Mouse (Mus musculus) liver, embryonic 12.5 days (tissue): ENCODE measurements around the gene 2210011C24Rik. TPM values are rescaled to one million over a fixed set of nuclear protein-coding genes. Genes with fewer than 3 reads are reported as not detected.
A peak's percentile ranks its signal among the peaks of the same experiment; 100 is the strongest.
"Not testable (repeated sequence)": the region's sequence is repeated elsewhere in the genome, so short reads cannot be mapped to it uniquely, and the experiment has no call there.

Experiments
- ATAC-seq: fragments of 200-750 bp; cut with Nextera tagmentation; 2 replicates; pipeline ENCODE4 v1.8.0; 2017; ENCODE audit warnings: moderate number of reproducible peaks, mild to moderate bottlenecking, moderate library complexity
- H3K27ac ChIP-seq: fragments of 300-500 bp; sonication (generic); 2 replicates; pipeline ENCODE4 v1.5.1; 2016; ENCODE audit warnings: mild to moderate bottlenecking
- H3K27me3 ChIP-seq: fragments of 300-500 bp; sonication (generic); replicated peaks from 2 replicates; pipeline ENCODE4 v1.6.1; 2016; ENCODE audit warnings: mild to moderate bottlenecking, moderate library complexity
- H3K36me3 ChIP-seq: fragments of 300-500 bp; sonication (generic); 2 replicates; pipeline ENCODE4 v1.6.1; 2016; ENCODE audit warnings: mild to moderate bottlenecking, moderate library complexity
- H3K4me1 ChIP-seq: fragments of 300-500 bp; sonication (generic); 2 replicates; pipeline ENCODE4 v1.6.1; 2016
- H3K4me2 ChIP-seq: fragments of 300-500 bp; sonication (generic); 2 replicates; pipeline ENCODE4 v1.6.1; 2016; ENCODE audit warnings: mild to moderate bottlenecking, moderate library complexity
- H3K4me3 ChIP-seq: fragments of 300-500 bp; sonication (generic); 2 replicates; pipeline ENCODE4 v1.5.1; 2016; ENCODE audit warnings: mild to moderate bottlenecking, moderate library complexity
- H3K9ac ChIP-seq: fragments of 300-500 bp; sonication (generic); 2 replicates; pipeline ENCODE4 v1.6.1; 2016; ENCODE audit warnings: mild to moderate bottlenecking, moderate library complexity
- H3K9me3 ChIP-seq: fragments of 300-500 bp; sonication (generic); replicated peaks from 2 replicates; pipeline ENCODE4 v1.6.1; 2016; ENCODE audit warnings: mild to moderate bottlenecking, moderate library complexity
- WGBS: fragments of 180-500 bp; shearing (Covaris S2); methylation state at CpG from one replicate; pipeline ENCODE4 v1.1.7; 2016; ENCODE audit not compliant: insufficient replicate concordance; 5-methylcytosine and 5-hydroxymethylcytosine counted together
- polyA plus RNA-seq: library from polyadenylated mRNA; unstranded; fragments of >200 nt; fragmentation: Nextera tagmentation; extraction: Ambion mirVana; gene quantifications from 2 replicates; pipeline ENCODE4 v1.2.1, GENCODE M21; 2016

Gene 2210011C24Rik
- polyA plus RNA-seq, 1 experiment from 2014 or later, result not detected

GRCm38 (mm10) chr8:83989243-83989642 lies 22.7 kb downstream of the 2210011C24Rik start:
- H3K36me3 ChIP-seq, result peaks cover 80% of the 10 kb centered on the region
- H3K4me2 ChIP-seq, result no peak overlapping the region
- peaks cover 31% of the 10 kb centered on the region for H3K4me1 ChIP-seq
- WGBS, result 55% methylated on average over 7 of the region's 7 CpGs
- no peak overlapping the region for H3K4me3 ChIP-seq
- H3K9ac ChIP-seq, result no peak overlapping the region
- no peak for ATAC-seq
- no peaks in the 10 kb centered on the region for H3K9me3 ChIP-seq
- no peaks in the 10 kb centered on the region for H3K27me3 ChIP-seq
- no peak overlapping the region for H3K27ac ChIP-seq

GRCm38 (mm10) chr8:83983222-83983621 lies 28.7 kb downstream of the 2210011C24Rik start:
- WGBS, result 96% methylated on average over 2 of the region's 2 CpGs
- H3K27me3 ChIP-seq, H3K9ac ChIP-seq, H3K9me3 ChIP-seq, ATAC-seq, H3K4me2 ChIP-seq, H3K27ac ChIP-seq, H3K4me3 ChIP-seq: not testable (repeated sequence)
- Histone ChIP-seq H3K4me1 (peaks cover 16% of the 10 kb centered on the region), H3K36me3 (peaks cover 83% of the 10 kb centered on the region)

- Histone ChIP-seq H3K27ac (no peak overlapping the region), H3K9ac (no peak overlapping the region), H3K4me3 (no peak overlapping the region), H3K4me2 (no peak overlapping the region), H3K27me3 (no peaks in the 10 kb centered on the region), H3K4me1 (peaks cover 24% of the 10 kb centered on the region), H3K36me3 (peaks cover 79% of the 10 kb centered on the region), H3K9me3 (0 out of 2 replicates have a peak, but pooled peaks cover 3% of the 10 kb centered on the region)
- WGBS, result 57% methylated on average over 4 of the region's 4 CpGs
- ATAC-seq, result peak; percentile 75
These were observed 29.5 kb downstream of the 2210011C24Rik start for GRCm38 (mm10) chr8:83982449-83982848.

- H3K4me1 ChIP-seq, result peaks cover 32% of the 10 kb centered on the region
- no peak overlapping the region for H3K4me2 ChIP-seq
- no peak for ATAC-seq
- no peak overlapping the region for H3K4me3 ChIP-seq
- H3K9ac ChIP-seq, result no peak overlapping the region
- no peaks in the 10 kb centered on the region for H3K27me3 ChIP-seq
- 0 out of 2 replicates have a peak, but pooled peaks cover 3% of the 10 kb centered on the region for H3K9me3 ChIP-seq
- peaks cover 70% of the 10 kb centered on the region for H3K36me3 ChIP-seq
- WGBS, result 90% methylated on average over 7 of the region's 7 CpGs
- no peak overlapping the region for H3K27ac ChIP-seq
These were observed 30.4 kb downstream of the 2210011C24Rik start for GRCm38 (mm10) chr8:83981533-83981932.

- Histone ChIP-seq H3K4me2 (no peak overlapping the region), H3K36me3 (peaks cover 63% of the 10 kb centered on the region), H3K4me1 (peaks cover 38% of the 10 kb centered on the region), H3K9me3 (0 out of 2 replicates have a peak, but pooled peaks cover 3% of the 10 kb centered on the region), H3K4me3 (no peak overlapping the region), H3K27me3 (no peaks in the 10 kb centered on the region), H3K27ac (no peak overlapping the region), H3K9ac (no peak overlapping the region)
- WGBS, result 81% methylated on average over 8 of the region's 8 CpGs
- no peak for ATAC-seq
These were observed 31.1 kb downstream of the 2210011C24Rik start for GRCm38 (mm10) chr8:83980845-83981244.

GRCm38 (mm10) chr8:83980250-83980649 lies 31.7 kb downstream of the 2210011C24Rik start:
- no peak overlapping the region for H3K4me2 ChIP-seq
- peaks cover 39% of the 10 kb centered on the region for H3K4me1 ChIP-seq
- peaks cover 59% of the 10 kb centered on the region for H3K36me3 ChIP-seq
- H3K27me3 ChIP-seq, result no peaks in the 10 kb centered on the region
- no peak overlapping the region for H3K27ac ChIP-seq
- H3K4me3 ChIP-seq, result no peak overlapping the region
- 82% methylated on average over 1 of the region's 1 CpGs for WGBS
- no peak for ATAC-seq
- 0 out of 2 replicates have a peak, but pooled peaks cover 3% of the 10 kb centered on the region for H3K9me3 ChIP-seq
- H3K9ac ChIP-seq, result no peak overlapping the region

- no peak overlapping the region for H3K9ac ChIP-seq
- H3K4me3 ChIP-seq, result no peak overlapping the region
- H3K9me3 ChIP-seq, result 0 out of 2 replicates have a peak, but pooled peaks cover 3% of the 10 kb centered on the region
- peaks cover 57% of the 10 kb centered on the region for H3K4me1 ChIP-seq
- H3K27me3 ChIP-seq, result no peaks in the 10 kb centered on the region
- 0 out of 2 replicates have a peak overlapping the region, but pooled peaks have one; percentile 28 for H3K27ac ChIP-seq
- peaks cover 40% of the 10 kb centered on the region for H3K36me3 ChIP-seq
- WGBS, result 75% methylated on average over 9 of the region's 9 CpGs
- no peak overlapping the region for H3K4me2 ChIP-seq
- no peak for ATAC-seq
These were observed 33.8 kb downstream of the 2210011C24Rik start for GRCm38 (mm10) chr8:83978200-83978599.

GRCm38 (mm10) chr8:83977646-83978045 lies 34.3 kb downstream of the 2210011C24Rik start:
- H3K36me3 ChIP-seq, result peaks cover 34% of the 10 kb centered on the region
- no peak for ATAC-seq
- peaks cover 53% of the 10 kb centered on the region for H3K4me1 ChIP-seq
- 38% methylated on average over 6 of the region's 6 CpGs for WGBS
- H3K9ac ChIP-seq, result no peak overlapping the region
- H3K27ac ChIP-seq, result 0 out of 2 replicates have a peak overlapping the region, but pooled peaks have one; percentile 28
- H3K4me3 ChIP-seq, result no peak overlapping the region
- no peak overlapping the region for H3K4me2 ChIP-seq
- no peaks in the 10 kb centered on the region for H3K27me3 ChIP-seq
- no peaks in the 10 kb centered on the region for H3K9me3 ChIP-seq

- Histone ChIP-seq H3K4me1 (peaks cover 50% of the 10 kb centered on the region), H3K9ac (no peak overlapping the region), H3K27ac (no peak overlapping the region), H3K27me3 (no peaks in the 10 kb centered on the region), H3K4me3 (no peak overlapping the region), H3K36me3 (peaks cover 26% of the 10 kb centered on the region), H3K9me3 (no peaks in the 10 kb centered on the region), H3K4me2 (no peak overlapping the region)
- WGBS, result 84% methylated on average over 5 of the region's 5 CpGs
- no peak for ATAC-seq
These were observed 35.1 kb downstream of the 2210011C24Rik start for GRCm38 (mm10) chr8:83976779-83977350.

- no peak overlapping the region for H3K27ac ChIP-seq
- H3K27me3 ChIP-seq, result no peaks in the 10 kb centered on the region
- H3K9ac ChIP-seq, result no peak overlapping the region
- H3K4me2 ChIP-seq, result no peak overlapping the region
- H3K4me1 ChIP-seq, result peaks cover 56% of the 10 kb centered on the region
- no peak for ATAC-seq
- H3K36me3 ChIP-seq, result peaks cover 24% of the 10 kb centered on the region
- WGBS, result 73% methylated on average over 4 of the region's 4 CpGs
- H3K4me3 ChIP-seq, result no peak overlapping the region
- no peaks in the 10 kb centered on the region for H3K9me3 ChIP-seq
These were observed 35.8 kb downstream of the 2210011C24Rik start for GRCm38 (mm10) chr8:83976101-83976630.

- WGBS, result 81% methylated on average over 4 of the region's 4 CpGs
These were observed 37.5 kb downstream of the 2210011C24Rik start for GRCm38 (mm10) chr8:83974521-83974920.

GRCm38 (mm10) chr8:83973161-83974031 lies 38.6 kb downstream of the 2210011C24Rik start:
- Histone ChIP-seq H3K4me2 (peak overlapping the region; percentile 99), H3K9me3 (no peaks in the 10 kb centered on the region), H3K4me1 (peaks cover 62% of the 10 kb centered on the region), H3K36me3 (peaks cover 37% of the 10 kb centered on the region), H3K27me3 (no peaks in the 10 kb centered on the region), H3K27ac (peak overlapping the region; percentile 79), H3K9ac (peak overlapping the region; percentile 89), H3K4me3 (peak overlapping the region; percentile 90)
- WGBS, result 9% methylated on average over 25 of the region's 37 CpGs
- ATAC-seq, result no peak; the same call in 1 of the 2 replicates

More at GRCm38 (mm10) chr8:83974521-83974920, 37.5 kb downstream of the 2210011C24Rik start:
- H3K9ac ChIP-seq, result no peak overlapping the region; the same call in 1 of the 2 replicates
- ATAC-seq, result no peak
- peaks cover 29% of the 10 kb centered on the region for H3K36me3 ChIP-seq
- no peak overlapping the region for H3K27ac ChIP-seq
- H3K27me3 ChIP-seq, result no peaks in the 10 kb centered on the region
- H3K4me1 ChIP-seq, result peaks cover 64% of the 10 kb centered on the region
- H3K4me2 ChIP-seq, result peak overlapping the region; percentile 99
- H3K4me3 ChIP-seq, result no peak overlapping the region
- no peaks in the 10 kb centered on the region for H3K9me3 ChIP-seq
